Mouse (Mus musculus): Measurements from ENCODE around the gene Pga5.
A peak's percentile ranks its signal among the peaks of the same experiment; 100 is the strongest.

Gene Pga5

GRCm38 (mm10) chr19:10702125-10702524 is 24.3 kb upstream of the Pga5 start:
- no peak for DNase-seq

DNA sequence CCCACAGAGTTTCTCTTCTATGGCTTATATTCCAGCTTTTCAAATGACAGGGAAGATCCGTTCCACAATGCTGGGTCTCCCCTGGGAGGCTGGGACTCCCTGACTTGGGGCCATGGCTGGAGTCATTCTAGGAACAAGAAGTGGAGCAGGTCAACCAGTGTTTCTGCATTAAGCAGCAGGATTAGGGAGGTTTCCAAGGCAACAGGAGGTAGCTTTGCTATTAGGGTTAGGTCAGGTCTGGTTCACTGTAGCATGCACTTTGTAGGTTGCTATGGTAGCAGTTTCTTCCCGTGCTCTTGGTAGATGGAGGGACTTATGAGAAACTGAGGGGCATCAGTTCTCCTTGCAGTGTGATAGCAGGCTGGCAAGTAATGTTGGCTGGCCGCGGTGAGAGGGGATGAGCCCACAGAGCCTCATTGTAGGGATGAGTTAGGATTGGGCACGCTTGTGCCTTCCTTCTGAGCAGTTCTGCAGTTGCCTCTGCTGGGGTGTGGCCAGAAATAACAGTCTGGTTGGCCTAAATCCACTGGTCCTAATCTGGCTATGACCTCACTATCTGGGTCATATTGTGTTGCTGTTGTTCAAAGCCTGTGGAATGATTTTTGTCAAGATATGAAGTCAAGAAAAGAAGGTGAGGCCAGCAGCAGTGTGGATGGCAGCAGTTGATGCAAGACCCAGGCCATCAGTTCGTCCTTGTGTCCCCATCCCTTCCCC is 23.3 kb upstream of the Pga5 start:
- DNase-seq: peak; percentile 60 to 65

- DNase-seq: no peak
These were observed 22.0 kb upstream of the Pga5 start for GRCm38 (mm10) chr19:10699851-10700250.

- peak in 1 of 2 experiments; percentile 49 for DNase-seq
These were observed 20.5 kb upstream of the Pga5 start for GRCm38 (mm10) chr19:10698131-10698991.

GRCm38 (mm10) chr19:10695801-10696200 is 17.9 kb upstream of the Pga5 start:
- no peak for DNase-seq

DNA sequence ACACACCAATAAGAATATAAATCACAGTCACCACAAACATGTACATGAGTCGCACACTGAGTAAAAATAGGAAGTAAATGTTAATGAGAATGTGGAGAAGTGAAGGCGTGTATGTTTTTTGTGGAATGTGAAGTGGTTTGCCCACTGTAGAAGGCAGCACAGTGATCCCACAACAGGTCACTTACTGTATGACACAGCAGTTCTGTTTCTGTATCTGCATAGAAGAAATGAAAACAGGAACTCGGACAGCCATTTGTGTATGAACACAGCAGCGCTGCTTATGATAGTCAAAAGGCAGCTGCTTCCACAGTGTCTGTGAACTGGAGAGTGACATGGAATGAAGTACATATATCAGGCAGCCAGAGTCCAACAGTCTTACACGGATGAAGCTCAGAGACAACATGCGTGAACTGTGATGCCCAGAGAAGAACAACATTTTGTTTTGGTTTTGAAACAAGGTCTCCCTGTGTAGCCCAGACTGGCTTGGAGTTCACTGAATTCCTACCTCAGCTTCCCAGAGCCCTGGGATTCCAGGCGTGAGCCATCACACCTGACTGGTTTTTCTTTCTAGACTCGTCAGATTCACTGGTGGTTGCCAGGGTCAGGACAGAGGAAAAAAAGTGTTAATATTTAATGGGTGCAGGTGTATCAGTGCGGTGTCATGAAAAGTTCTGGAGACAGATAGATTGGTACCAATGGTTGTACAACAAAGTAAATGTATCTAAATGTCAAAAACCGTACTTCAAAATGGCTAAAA is 16.2 kb upstream of the Pga5 start:
- no peak for DNase-seq

GRCm38 (mm10) chr19:10692361-10692760 is 14.5 kb upstream of the Pga5 start:
- DNase-seq: no peak

DNA sequence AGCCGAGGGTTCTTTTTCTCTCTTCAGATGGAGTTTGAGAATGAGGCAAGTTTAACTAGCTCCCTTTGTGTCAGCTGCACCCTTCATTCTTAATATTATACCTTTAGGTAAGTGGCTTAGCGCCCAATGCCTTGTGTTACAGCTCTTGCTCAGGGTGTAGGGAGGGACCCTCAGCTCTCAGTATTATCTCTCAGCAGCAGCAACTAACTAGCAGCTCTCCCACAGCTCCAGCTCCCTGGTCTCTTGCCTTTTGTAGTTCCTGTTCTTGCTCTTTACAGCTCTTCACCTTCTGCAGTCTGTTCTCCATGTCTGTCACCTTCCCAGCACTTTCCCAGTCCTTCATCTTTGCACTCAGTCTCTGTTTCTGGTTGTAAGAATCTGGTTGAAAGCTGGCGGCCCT is 13.8 kb upstream of the Pga5 start:
- DNase-seq: no peak

DNA sequence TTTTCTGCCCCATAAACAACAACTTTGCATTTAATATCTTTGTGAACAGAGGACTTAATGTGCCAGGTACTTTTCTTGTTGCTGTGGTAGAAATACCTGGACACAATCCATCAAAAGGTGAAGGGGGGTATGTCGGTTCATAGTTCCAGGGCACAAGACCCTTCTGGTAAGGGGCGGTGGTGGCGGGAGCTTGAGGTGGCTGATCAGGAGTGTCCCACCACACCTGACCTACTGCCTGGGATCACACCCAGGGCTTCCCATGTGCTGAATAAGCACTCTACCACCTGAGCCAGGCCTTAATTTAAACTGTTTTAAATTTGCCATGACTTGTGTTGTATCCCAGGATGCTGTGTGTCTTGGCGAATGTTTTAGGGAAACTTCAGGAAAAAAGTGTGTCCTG is 13.2 kb upstream of the Pga5 start:
- DNase-seq: no peak

DNA sequence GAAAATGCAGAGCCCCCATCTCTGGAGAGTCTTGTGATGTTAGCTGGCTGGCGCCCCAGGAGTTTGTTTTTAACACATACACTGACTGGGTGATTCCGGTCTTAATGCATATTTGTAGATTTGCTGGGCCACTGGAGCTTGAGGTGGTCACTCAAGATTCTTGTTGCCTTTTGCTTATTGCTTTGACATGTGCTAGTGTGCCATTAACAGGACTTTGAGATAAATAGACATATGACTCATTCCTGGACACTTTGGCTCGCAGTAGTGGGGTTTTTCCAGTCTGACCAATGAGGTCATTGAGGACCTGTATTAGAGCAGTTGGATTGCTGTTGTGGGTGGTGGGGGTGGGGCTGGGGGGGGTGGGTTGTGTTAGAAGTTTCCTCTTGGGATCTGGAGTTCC is 12.5 kb upstream of the Pga5 start:
- DNase-seq: peak in 1 of 2 experiments; percentile 37

DNA sequence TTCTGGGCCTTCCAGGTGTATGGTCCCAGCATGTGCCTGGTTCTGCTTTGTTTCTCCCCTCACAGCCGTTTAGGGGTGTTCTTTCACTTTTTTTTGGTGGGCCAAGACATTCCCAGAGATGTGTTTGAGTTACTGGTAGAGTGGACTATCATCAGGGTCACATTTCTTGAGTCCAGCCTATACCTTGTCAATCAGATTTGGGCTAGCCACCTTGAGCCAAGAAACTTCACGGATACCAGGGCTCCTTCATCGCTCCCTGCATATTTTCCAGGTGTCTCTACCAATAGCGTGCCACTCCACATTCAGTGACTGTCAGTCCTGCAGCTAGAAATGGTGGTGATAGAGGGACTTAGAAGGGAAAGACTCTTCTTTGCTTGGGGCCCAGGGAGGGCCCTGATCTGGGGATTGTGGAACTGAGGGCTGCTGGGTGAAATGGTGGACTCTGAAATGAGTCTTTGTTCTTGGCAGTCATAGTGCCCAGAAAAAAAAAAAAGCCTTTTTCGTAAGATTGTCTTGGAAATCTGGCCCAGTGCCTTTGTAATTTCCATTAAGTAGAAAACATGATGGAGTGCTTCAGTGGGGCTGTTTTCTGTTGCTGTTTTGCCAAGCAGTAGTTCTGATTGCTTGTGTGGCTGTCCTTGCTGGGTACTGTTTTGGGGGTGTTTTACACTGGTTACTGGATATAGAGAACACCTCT is 11.7 kb upstream of the Pga5 start:
- no peak for DNase-seq

DNA sequence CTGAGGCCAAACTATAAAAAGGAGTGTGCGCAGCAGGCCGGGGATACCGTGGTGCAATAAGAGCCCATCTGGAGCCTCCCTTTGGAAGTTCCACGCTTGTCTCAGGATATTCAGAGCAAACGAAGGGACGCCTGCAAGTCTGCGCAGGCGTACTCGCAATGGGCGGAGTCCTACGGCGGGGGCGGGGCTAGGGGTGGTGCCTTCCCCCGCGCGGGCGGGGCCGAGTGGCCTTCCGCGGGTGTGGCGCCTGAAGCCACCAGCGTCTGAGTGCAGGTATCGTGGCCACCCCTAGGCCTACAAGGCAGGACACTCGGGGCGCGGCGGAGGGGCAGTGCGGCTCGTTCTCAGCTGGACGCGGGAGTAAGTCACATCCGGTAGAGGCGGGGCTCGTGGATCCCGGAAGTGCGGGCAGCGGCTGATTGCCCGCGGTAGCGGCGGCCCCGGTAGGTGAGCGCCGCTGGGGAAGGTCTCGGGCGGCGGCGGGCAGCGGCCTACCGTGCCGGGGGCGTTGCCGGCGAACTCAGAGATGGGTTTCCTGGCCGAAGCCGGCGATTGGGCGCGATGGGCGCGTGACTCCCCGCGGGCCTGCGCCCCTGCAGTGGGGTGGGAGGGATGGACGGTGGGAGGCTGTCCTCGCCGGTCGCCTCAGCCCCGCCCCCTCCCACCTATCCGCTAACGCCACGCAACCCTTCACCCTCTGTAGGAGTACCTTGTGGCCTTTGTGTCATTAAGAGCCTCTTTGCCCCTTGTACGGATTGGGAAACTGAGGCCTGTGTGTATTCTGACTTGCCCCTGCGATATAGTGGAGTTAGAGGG is 10.9 kb upstream of the Pga5 start, which contains the start of gene Vps37c:
Vps37c (plus strand) TSS at position 199 of the 816 bp plus-strand sequence.
- DNase-seq: peak; percentile 93 to 97

DNA sequence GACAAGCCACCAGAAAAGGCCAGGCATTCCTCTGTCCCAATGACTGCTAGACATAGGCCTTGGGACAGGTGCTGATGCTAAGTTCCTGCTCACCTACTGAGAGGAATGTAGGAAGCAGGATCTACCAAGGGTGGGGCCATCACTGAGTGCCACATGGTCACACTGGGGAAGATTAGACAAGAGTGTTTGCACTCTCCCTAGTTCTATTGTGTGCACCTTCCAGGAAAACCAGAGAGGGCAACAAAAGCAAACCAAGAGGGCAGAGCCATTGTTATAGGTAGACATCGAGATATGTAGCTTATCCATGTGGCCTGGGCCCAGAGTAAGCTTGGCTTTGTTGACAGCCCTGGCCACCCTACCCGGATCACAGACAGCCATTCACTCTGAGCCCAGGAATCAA is 7.9 kb upstream of the Pga5 start:
- no peak for DNase-seq

DNA sequence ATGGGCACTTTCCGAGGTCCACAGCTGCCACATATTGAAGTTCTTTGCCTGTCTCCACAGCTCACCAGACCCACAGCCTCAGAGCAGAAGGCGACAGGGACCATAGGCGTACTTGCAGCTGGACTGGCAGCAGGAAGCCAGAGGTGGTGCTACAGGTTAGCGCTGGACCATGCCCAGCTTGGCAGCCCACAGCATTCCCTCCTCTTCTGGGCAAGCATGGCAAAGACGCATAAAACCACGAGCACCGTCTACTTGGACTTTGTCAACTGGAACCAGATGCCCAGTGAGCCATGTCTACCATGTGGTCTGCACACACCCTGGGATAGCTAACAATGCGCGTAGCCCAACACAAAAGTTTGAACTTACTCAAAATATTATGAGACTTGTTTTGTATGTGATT is 7.2 kb upstream of the Pga5 start:
- DNase-seq: no peak

GRCm38 (mm10) chr19:10681571-10681970 is 3.7 kb upstream of the Pga5 start:
- no peak for DNase-seq

DNA sequence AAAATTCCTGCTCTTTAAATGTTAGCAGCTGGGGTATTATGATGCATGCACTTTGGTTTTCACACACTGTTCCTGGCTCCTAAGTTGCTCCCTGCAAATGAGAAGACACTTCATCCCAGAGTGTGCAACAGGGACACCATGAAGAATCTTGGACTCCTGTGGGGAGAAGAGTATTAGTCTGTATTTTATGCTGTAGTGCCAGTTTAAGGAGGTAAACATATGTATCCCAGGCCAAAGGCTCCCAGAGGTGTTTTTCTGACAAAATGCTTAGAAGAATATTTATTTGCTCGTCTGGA is 849 bp upstream of the Pga5 start:
- DNase-seq: no peak

DNA sequence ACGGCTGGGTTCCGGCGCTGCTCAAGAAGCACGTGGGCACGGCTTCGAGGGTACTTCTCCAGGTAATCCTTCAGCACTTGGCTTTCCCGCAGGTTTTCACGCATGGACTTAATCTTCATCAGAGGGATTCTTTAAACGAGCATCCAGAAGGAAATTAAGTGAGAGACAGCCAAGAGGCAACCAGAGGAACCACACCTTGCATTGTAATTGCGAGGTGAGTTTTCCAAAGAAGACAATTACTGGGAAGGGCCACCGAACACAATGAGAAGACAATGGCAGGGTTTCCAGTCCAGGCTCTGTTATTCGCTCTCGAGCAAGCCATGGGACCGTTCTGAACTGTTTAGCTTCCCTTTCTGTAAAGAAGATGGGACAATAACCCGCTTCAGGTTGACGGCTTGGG is 1.2 kb downstream of the Pga5 start:
- DNase-seq: no peak

DNA sequence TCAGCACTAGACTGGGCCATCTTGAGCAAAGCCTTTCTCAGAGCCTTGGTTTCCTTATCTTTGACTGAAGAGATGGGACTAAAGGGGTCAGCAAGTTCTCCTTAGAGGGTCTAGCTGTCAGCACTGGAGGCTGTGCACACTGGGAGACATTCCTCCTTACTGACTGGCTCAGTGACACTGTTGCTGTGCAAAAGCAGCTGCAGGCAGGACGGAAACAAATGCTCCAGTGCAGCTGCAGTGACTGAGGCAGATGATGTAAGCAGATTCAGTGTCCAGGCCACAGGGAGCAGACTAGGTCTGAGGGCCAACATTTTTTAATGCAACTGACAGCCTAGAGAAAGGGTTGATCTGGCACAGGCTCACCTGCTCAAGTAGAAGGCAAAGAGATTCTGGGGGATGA is 4.6 kb downstream of the Pga5 start:
- no peak for DNase-seq

DNA sequence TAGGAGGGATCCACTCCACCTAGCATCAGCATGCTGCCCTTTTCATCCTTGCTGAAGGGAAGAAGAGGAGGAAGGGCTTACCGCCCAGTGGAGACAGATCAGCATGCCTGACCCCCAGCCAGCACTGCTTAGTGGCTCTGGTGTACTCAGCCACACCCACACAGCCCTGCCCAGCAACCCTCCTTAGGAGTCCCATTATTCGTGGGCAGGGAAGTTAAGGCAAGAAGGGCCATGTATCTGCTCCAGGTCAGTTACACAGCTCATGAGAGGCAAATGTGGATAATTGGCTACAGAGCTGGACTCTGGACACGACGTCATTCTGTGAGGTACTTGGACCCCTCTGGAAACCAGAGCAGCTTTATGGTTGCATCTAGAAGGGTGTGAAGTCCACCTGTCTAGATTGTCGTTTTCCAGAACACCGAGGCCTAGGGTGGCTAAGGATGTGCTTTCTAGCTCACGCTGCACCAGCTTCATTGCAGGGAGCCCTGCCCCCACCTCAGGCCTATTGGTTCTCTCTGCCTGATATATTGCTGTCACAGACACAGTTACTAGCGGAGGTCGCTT is 5.9 kb downstream of the Pga5 start:
- DNase-seq: no peak

DNA sequence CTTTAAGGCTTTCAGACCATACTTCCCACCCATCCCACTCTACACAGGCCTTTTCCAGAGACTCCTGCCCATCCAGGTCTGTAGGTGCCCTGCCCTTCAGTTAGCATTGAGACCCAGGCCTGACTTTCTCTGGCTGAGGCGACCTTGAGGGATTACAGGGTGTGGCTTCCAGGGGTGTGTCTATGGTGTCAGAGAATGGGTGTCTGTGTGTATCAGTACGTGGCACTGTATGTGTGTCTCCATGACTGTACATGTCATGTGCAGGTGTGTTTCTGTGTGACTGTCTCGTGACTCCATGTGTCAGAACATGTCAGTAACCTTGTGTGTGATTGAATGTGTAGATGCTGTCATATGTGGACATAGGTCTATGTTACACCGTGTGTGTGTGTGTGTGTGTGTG is 6.6 kb downstream of the Pga5 start:
- no peak for DNase-seq

DNA sequence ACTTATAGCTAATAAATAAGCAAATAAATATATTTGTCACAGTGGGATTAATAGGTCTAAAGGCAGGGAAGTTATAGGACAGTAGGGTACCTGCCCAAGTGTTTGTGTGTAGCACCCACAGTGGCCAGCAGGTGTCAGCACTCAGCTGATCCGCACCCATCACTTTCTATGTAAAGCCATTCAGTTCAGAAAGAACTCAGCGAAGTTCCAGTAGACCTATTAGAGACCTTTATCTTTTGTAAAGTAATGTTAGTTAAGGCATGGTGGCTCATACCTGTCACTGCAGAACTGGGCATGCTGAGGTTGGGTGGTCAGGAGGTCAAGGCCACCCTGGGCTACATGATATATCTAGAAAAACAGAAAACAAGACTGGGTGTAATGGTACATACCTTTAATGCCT is 12.4 kb downstream of the Pga5 start:
- DNase-seq: peak; percentile 71 to 81

DNA sequence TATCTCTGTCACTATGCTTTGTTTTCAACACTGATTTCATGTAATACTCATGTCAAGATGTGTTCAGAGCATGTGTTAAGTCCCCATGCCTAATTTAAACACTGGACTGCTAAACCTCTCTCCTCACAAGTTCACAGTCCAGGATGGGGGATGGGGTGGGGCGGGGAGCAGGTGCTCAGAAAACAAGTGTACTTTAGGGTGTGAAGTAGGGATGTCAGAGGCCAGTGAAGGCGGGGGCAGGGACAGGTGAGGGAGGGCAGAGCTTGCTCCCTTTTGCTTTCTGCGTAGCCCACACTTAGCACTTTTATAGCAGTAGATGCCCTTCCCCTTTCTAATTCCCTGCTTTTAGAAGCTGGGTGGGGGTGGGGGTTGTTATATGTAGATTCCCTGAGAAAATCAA is 12.8 kb downstream of the Pga5 start:
- DNase-seq: no peak

All from cerebellum, adult 18-20 months (tissue).